Mouse (Mus musculus) liver, embryonic 15.5 days (tissue): ENCODE measurements at regions not wholly inside any gene's neighbourhood (a gene's known extent, or its start where the extent isn't known, plus 50 kb on each side); places are given as distances from the start of the nearest gene placed in this dataset.

ENCODE experiments used
- ATAC-seq: fragments of 200-750 bp; cut with Nextera tagmentation; 2 replicates; pipeline ENCODE4 v1.8.0; 2017; ENCODE audit warnings: moderate number of reproducible peaks, mild to moderate bottlenecking, moderate library complexity; ENCODE audit not compliant: insufficient read depth
- H3K27ac ChIP-seq: fragments of 300-500 bp; sonication (generic); replicated peaks from 2 replicates; pipeline ENCODE4 v1.5.1; 2015; ENCODE audit warnings: mild to moderate bottlenecking, inconsistent platforms
- H3K27me3 ChIP-seq: fragments of 300-500 bp; sonication (generic); 2 replicates; pipeline ENCODE4 v1.6.1; 2015; ENCODE audit warnings: mild to moderate bottlenecking, inconsistent platforms
- H3K36me3 ChIP-seq: fragments of 300-500 bp; sonication (generic); replicated peaks from 2 replicates; pipeline ENCODE4 v1.6.1; 2015; ENCODE audit warnings: moderate library complexity, mild to moderate bottlenecking, inconsistent platforms
- H3K4me1 ChIP-seq: fragments of 300-500 bp; sonication (generic); replicated peaks from 2 replicates; pipeline ENCODE4 v1.6.1; 2015; ENCODE audit warnings: inconsistent platforms
- H3K4me2 ChIP-seq: fragments of 300-500 bp; sonication (generic); 2 replicates; pipeline ENCODE4 v1.6.1; 2015; ENCODE audit warnings: moderate library complexity, mild to moderate bottlenecking, inconsistent platforms
- H3K4me3 ChIP-seq: fragments of 300-500 bp; sonication (generic); replicated peaks from 2 replicates; pipeline ENCODE4 v1.5.1; 2015; ENCODE audit warnings: mild to moderate bottlenecking, inconsistent platforms
- H3K9ac ChIP-seq: fragments of 300-500 bp; sonication (generic); 2 replicates; pipeline ENCODE4 v1.6.1; 2015; ENCODE audit warnings: moderate library complexity, mild to moderate bottlenecking, inconsistent platforms
- H3K9me3 ChIP-seq: fragments of 300-500 bp; sonication (generic); replicated peaks from 2 replicates; pipeline ENCODE4 v1.6.1; 2016; ENCODE audit warnings: inconsistent platforms
- WGBS: fragments of 180-500 bp; shearing (Covaris S2); methylation state at CpG from one replicate; pipeline ENCODE4 v1.1.7; 2015; ENCODE audit warnings: mixed read lengths; ENCODE audit not compliant: insufficient replicate concordance; 5-methylcytosine and 5-hydroxymethylcytosine counted together

DNA sequence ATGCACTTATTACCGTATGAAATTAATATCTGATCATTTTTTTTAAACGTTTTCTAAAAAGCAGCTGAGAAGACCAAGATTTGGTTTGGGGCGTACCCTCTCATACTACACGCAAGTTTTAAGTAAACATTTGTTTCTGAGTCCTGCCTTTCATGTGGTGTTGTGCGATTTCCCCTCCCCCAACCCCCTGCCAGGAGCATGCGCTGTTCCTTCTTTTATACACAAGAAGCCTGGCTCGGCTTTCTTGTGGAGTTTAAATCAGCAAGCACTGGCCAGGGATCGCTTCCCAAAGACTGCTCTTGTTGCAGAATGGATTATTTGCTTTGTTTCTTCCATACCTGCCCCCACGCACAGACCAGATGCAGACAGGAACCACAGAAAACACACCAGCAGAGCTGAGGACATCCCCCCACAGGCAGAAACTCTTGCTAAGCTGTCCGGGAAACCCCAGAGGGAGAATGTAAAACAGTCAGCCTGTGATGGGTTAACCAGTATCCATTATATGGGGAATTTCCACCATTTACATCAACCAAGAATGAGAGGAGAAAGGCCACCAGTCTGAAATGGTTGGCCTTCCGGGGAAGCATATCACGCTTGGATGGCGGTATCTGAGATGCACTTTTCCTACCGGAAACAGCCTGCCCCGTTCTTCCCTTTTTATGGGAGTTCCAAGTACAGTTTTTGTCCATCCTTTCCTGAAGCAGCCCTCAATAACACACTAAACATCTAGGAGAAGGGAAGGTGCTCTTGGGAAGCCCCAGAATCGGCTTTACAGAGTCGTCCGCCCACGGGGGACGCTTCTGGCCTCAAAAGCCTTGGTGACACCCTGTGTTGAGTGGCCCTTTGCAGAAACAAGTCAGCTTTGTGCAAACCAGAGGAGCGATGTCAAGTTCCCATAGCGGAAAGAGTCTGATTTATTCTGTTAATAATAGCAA is 91.3 kb downstream of the Tomm20 start:
- H3K27me3 ChIP-seq: no peaks in the 10 kb centered on the region
- WGBS: 75% methylated on average over 22 of the region's 22 CpGs
- H3K4me1 ChIP-seq: peaks cover 43% of the 10 kb centered on the region
- H3K4me3 ChIP-seq: no peak overlapping the region
- no peak for ATAC-seq
- no peak overlapping the region for H3K9ac ChIP-seq
- no peak overlapping the region for H3K27ac ChIP-seq
- no peaks in the 10 kb centered on the region for H3K36me3 ChIP-seq
- H3K9me3 ChIP-seq: no peaks in the 10 kb centered on the region
- no peak overlapping the region for H3K4me2 ChIP-seq

DNA sequence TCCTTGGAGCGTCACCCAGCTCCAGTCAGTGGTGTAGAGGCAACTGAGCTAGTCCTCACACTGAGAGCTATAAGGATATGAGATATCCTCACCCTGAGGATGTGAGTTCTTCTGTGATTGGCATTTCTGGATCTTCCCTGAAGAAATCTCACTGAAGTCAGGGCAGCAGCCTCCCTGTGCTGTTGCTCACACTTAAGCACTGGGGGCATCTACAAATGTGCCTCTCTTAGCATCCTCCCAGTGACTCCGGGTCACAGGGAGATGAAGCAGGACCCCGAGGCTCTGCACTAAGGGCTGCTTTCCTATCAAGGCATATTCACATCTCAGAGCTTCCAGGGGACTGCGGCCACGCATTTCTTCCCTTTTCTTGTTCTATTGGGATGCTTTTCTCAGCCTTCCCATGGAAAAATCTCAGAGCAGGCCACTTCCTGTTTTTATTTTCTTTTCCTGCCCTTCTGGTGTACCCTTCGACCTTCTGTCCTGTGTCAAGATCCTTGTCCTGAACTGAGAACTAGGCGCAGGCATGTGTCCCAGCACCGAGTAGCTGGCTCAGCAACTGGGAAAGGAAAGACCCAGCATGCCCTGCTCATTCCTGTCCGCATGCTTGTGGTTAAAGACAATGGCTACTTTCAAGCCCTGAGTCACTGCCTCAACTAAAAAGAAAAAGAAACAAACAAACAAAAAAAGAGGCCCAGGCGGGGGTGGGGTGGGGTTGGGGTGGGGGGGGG is 92.8 kb downstream of the Tomm20 start:
- no peak for ATAC-seq
- H3K27me3 ChIP-seq: no peaks in the 10 kb centered on the region
- peak overlapping the region; percentile 56 for H3K27ac ChIP-seq
- no peak overlapping the region for H3K4me2 ChIP-seq
- no peaks in the 10 kb centered on the region for H3K36me3 ChIP-seq
- no peak overlapping the region for H3K9ac ChIP-seq
- WGBS: 41% methylated on average over 10 of the region's 10 CpGs
- H3K9me3 ChIP-seq: no peaks in the 10 kb centered on the region
- H3K4me3 ChIP-seq: no peak overlapping the region
- peaks cover 57% of the 10 kb centered on the region for H3K4me1 ChIP-seq

- Histone ChIP-seq H3K4me1 (peaks cover 57% of the 10 kb centered on the region), H3K9me3 (no peaks in the 10 kb centered on the region), H3K4me2 (no peak overlapping the region), H3K9ac (no peak overlapping the region), H3K4me3 (no peak overlapping the region), H3K27me3 (no peaks in the 10 kb centered on the region), H3K36me3 (no peaks in the 10 kb centered on the region), H3K27ac (peak overlapping the region; percentile 56)
- ATAC-seq: no peak
- WGBS: 45% methylated on average over 5 of the region's 5 CpGs
These were observed 93.5 kb downstream of the Tomm20 start for GRCm38 (mm10) chr8:126852184-126852583.

- peaks cover 59% of the 10 kb centered on the region for H3K4me1 ChIP-seq
- H3K9me3 ChIP-seq: no peaks in the 10 kb centered on the region
- no peak overlapping the region for H3K9ac ChIP-seq
- H3K4me2 ChIP-seq: no peak overlapping the region
- whole genome bisulfite sequencing: 54% methylated on average over 3 of the region's 3 CpGs
- H3K36me3 ChIP-seq: no peaks in the 10 kb centered on the region
- no peak for ATAC-seq
- no peaks in the 10 kb centered on the region for H3K27me3 ChIP-seq
- H3K27ac ChIP-seq: peak overlapping the region; percentile 56; the same call in 1 of the 2 replicates
- no peak overlapping the region for H3K4me3 ChIP-seq
These were observed 93.9 kb downstream of the Tomm20 start for GRCm38 (mm10) chr8:126851780-126852179.

- 26% methylated on average over 1 of the region's 1 CpGs for WGBS
- H3K9ac ChIP-seq: no peak overlapping the region
These were observed 95.5 kb downstream of the Tomm20 start for GRCm38 (mm10) chr8:126850189-126850535.

DNA sequence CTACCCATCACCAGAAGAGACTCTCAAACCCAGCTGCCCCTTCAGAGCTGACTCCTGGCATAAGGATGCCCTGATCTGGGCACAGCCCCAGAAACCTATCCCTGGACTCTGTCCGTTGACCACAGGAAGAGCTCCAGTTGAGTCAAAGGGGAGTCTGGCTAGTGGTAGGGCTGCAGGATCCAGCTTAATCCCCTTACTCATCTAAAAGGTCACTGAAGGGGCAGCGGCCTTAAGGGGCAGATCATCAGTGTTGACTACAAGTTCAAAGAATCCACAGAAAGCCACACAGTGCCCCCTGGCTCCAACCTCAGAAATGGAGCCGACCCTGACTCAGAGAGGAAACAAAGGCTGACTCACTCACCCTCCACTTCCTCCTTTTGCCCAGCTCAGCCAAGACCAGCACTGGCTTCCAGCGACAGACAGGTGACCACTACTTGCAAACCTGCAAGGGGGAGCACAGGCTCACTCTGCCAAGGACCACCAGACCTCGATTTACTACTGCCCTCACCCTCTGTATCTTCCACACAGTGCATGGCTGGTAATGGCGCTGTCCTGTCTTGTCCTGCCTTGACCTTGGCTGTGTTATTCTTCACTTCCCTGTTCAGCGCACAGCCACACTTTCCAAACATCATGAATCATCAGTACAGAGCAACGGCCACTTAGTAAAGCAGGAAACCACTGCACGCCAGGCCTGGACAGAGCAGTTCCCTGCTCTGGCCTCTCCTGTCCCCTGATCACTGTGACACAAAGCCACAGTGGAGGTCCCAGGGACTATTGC is 96.0 kb downstream of the Tomm20 start:
- Histone ChIP-seq H3K9ac (no peak overlapping the region), H3K9me3 (no peaks in the 10 kb centered on the region), H3K27me3 (no peaks in the 10 kb centered on the region), H3K4me3 (no peak overlapping the region), H3K4me1 (peaks cover 66% of the 10 kb centered on the region), H3K4me2 (peak overlapping the region; percentile 8; the same call in 1 of the 2 replicates), H3K36me3 (no peaks in the 10 kb centered on the region), H3K27ac (peak overlapping the region; percentile 75)
- 23% methylated on average over 9 of the region's 9 CpGs for WGBS
- peak; percentile 63 for ATAC-seq

More at GRCm38 (mm10) chr8:126850189-126850535, 95.5 kb downstream of the Tomm20 start:
- no peaks in the 10 kb centered on the region for H3K36me3 ChIP-seq
- peak overlapping the region; percentile 75 for H3K27ac ChIP-seq
- H3K4me3 ChIP-seq: no peak overlapping the region
- ATAC-seq: no peak
- H3K9me3 ChIP-seq: no peaks in the 10 kb centered on the region
- H3K4me1 ChIP-seq: peaks cover 62% of the 10 kb centered on the region
- no peak overlapping the region for H3K4me2 ChIP-seq
- no peaks in the 10 kb centered on the region for H3K27me3 ChIP-seq

DNA sequence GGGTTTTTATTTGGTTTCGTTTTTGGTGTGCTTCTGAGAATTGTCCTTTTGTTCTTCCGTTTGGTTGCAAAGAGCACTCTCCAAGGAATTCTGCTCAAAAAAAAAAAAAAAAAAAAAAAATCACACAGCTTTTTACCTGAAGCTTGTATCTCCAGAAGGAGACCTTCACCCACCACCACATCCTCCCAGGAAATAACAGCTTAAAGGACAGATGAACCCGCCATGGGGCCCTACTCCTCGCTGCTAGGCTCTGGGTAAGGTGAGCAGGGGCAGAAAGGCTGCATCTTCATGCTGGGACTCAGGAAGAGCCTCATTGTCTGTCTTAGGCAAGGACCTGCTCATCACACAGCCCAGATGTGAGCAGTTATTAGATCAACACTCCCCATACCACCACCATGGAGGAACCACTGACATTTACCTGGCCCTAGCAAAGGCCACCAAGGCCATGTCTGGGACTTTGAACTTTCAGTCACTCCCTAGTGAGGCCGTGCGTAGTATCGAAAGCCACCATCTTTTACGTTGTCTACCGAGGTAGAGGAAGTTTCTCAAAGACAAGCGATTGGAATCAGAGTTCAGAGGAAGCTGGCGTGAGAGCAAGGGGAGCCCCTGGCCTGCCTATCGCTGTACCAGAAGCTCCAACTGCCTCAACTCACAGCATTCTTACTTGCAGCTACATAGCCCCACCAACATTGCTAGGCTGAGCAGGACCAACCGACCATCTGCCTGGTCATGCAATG is 97.1 kb downstream of the Tomm20 start:
- Histone ChIP-seq H3K4me1 (peaks cover 60% of the 10 kb centered on the region), H3K27ac (peak overlapping the region; percentile 75), H3K9me3 (no peaks in the 10 kb centered on the region), H3K4me3 (no peak overlapping the region), H3K9ac (no peak overlapping the region), H3K4me2 (peak overlapping the region; percentile 8; the same call in 1 of the 2 replicates), H3K36me3 (no peaks in the 10 kb centered on the region), H3K27me3 (no peaks in the 10 kb centered on the region)
- WGBS: 28% methylated on average over 13 of the region's 13 CpGs
- no peak for ATAC-seq

- ATAC-seq: peak; percentile 43
These were observed 97.8 kb downstream of the Tomm20 start for GRCm38 (mm10) chr8:126847664-126848353.

GRCm38 (mm10) chr8:126846188-126846565 is 99.5 kb downstream of the Tomm20 start:
- peaks cover 50% of the 10 kb centered on the region for H3K4me1 ChIP-seq
- no peak for ATAC-seq
- no peak overlapping the region for H3K27ac ChIP-seq
- H3K4me3 ChIP-seq: no peak overlapping the region
- 23% methylated on average over 3 of the region's 3 CpGs for WGBS
- H3K4me2 ChIP-seq: no peak overlapping the region
- H3K36me3 ChIP-seq: no peaks in the 10 kb centered on the region
- H3K9ac ChIP-seq: no peak overlapping the region
- H3K9me3 ChIP-seq: no peaks in the 10 kb centered on the region
- no peaks in the 10 kb centered on the region for H3K27me3 ChIP-seq

More at GRCm38 (mm10) chr8:126847664-126848353, 97.8 kb downstream of the Tomm20 start:
- H3K4me1 ChIP-seq: peaks cover 57% of the 10 kb centered on the region
- H3K9me3 ChIP-seq: no peaks in the 10 kb centered on the region
- no peaks in the 10 kb centered on the region for H3K36me3 ChIP-seq
- peak overlapping the region; percentile 29 for H3K27ac ChIP-seq
- 21% methylated on average over 8 of the region's 8 CpGs for WGBS
- H3K4me3 ChIP-seq: no peak overlapping the region
- H3K9ac ChIP-seq: no peak overlapping the region; the same call in 1 of the 2 replicates
- H3K4me2 ChIP-seq: peak overlapping the region; percentile 23; the same call in 1 of the 2 replicates
- no peaks in the 10 kb centered on the region for H3K27me3 ChIP-seq
